Mouse (Mus musculus): ENCODE measurements around the gene Gm36210.

DNA sequence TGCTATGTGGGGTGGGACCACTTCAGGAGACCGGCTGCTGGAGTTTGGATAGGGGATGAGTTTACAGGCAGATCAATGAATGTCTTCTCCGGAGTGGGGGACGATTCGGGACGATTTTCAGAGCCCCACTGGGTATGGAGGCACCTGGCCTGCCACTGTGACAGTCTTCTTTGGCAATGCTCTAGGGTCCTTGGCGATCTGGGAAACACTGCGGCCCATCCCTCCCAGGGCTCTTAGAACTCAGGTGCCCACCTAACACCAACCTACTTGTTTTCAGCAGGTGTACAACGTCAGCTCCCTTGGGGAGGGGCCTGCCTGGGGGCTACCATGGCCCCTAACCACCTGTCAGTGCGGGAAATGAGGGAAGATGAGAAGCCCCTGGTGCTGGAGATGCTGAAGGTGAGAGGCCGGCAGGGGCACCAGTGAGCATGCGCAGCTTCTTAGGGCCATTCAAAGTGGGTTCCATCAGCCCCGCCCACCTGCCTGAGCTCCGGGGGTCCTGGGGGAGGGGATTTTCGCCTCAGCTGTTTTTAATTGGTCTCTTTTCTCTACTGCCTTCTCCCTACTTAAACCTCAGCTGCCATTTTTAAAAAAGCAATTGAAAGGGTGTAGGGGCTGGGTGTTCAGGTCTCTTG lies 16.7 kb upstream of the Gm36210 start:
- TF ChIP-seq CTCF (IDR thresholded peaks at IDR 0.05) (peak; percentile 45), EP300 (IDR thresholded peaks at IDR 0.05) (no peak)

Measured in lung, postnatal 0 days (tissue).